Mouse (Mus musculus) gastrocnemius, postnatal 10 days (tissue): ENCODE measurements at regions not wholly inside any gene's neighbourhood (a gene's known extent, or its start where the extent isn't known, plus 50 kb on each side); places are given as distances from the start of the nearest gene placed in this dataset.

Experiments used
- DNase-seq: peaks from one replicate; pipeline ENCODE4 v3.0.0; 2021; ENCODE audit warnings: mixed read lengths

GRCm38 (mm10) chr15:72101730-72102129 lies 1732.6 kb upstream of the Gm6569 start:
- DNase-seq, result no peak

- no peak for DNase-seq
These were observed 1728.4 kb upstream of the Gm6569 start for GRCm38 (mm10) chr15:72105830-72106413.

- no peak for DNase-seq
These were observed 1723.8 kb upstream of the Gm6569 start for GRCm38 (mm10) chr15:72110520-72110919.

- DNase-seq, result no peak
These were observed 1717.6 kb upstream of the Gm6569 start for GRCm38 (mm10) chr15:72116772-72117171.

GRCm38 (mm10) chr15:72134226-72134625 lies 1700.1 kb upstream of the Gm6569 start:
- DNase-seq, result no peak

GRCm38 (mm10) chr15:72135992-72136617 lies 1698.3 kb upstream of the Gm6569 start:
- DNase-seq, result no peak

GRCm38 (mm10) chr15:72140122-72140521 lies 1694.2 kb upstream of the Gm6569 start:
- DNase-seq, result no peak

- no peak for DNase-seq
These were observed 1683.8 kb upstream of the Gm6569 start for GRCm38 (mm10) chr15:72150581-72150980.

- no peak for DNase-seq
These were observed 1675.9 kb upstream of the Gm6569 start for GRCm38 (mm10) chr15:72158505-72158904.

- DNase-seq, result peak; percentile 11
These were observed 1633.5 kb upstream of the Gm6569 start for GRCm38 (mm10) chr15:72200861-72201260.

GRCm38 (mm10) chr15:72201791-72202190 lies 1632.6 kb upstream of the Gm6569 start:
- no peak for DNase-seq

- DNase-seq, result no peak
These were observed 1629.0 kb upstream of the Gm6569 start for GRCm38 (mm10) chr15:72205240-72205799.

GRCm38 (mm10) chr15:72205950-72206349 lies 1628.4 kb upstream of the Gm6569 start:
- peak; percentile 69 for DNase-seq

GRCm38 (mm10) chr15:72207589-72207988 lies 1626.8 kb upstream of the Gm6569 start:
- DNase-seq, result no peak

- no peak for DNase-seq
These were observed 1626.3 kb upstream of the Gm6569 start for GRCm38 (mm10) chr15:72208076-72208475.

GRCm38 (mm10) chr15:72208973-72209372 lies 1625.4 kb upstream of the Gm6569 start:
- DNase-seq, result no peak

- DNase-seq, result no peak
These were observed 1616.6 kb upstream of the Gm6569 start for GRCm38 (mm10) chr15:72217731-72218130.

- DNase-seq, result no peak
These were observed 1614.4 kb upstream of the Gm6569 start for GRCm38 (mm10) chr15:72219985-72220384.

- no peak for DNase-seq
These were observed 1613.6 kb upstream of the Gm6569 start for GRCm38 (mm10) chr15:72220786-72221185.

- DNase-seq, result no peak
These were observed 1602.0 kb upstream of the Gm6569 start for GRCm38 (mm10) chr15:72232355-72232754.

GRCm38 (mm10) chr15:72264619-72265018 lies 1569.7 kb upstream of the Gm6569 start:
- no peak for DNase-seq

- no peak for DNase-seq
These were observed 1550.5 kb upstream of the Gm6569 start for GRCm38 (mm10) chr15:72283846-72284245.

GRCm38 (mm10) chr15:72296648-72297047 lies 1537.7 kb upstream of the Gm6569 start:
- no peak for DNase-seq

- no peak for DNase-seq
These were observed 1521.9 kb upstream of the Gm6569 start for GRCm38 (mm10) chr15:72312417-72312816.
